Mouse (Mus musculus): ENCODE results near the gene Tle2. TPM values are rescaled to one million over a fixed set of nuclear protein-coding genes. Genes with fewer than 3 reads are reported as not detected.

Gene Tle2
- total and polyA plus RNA-seq, 3 experiments, result 0.19 to 2.4 TPM; not detected in 1

DNA sequence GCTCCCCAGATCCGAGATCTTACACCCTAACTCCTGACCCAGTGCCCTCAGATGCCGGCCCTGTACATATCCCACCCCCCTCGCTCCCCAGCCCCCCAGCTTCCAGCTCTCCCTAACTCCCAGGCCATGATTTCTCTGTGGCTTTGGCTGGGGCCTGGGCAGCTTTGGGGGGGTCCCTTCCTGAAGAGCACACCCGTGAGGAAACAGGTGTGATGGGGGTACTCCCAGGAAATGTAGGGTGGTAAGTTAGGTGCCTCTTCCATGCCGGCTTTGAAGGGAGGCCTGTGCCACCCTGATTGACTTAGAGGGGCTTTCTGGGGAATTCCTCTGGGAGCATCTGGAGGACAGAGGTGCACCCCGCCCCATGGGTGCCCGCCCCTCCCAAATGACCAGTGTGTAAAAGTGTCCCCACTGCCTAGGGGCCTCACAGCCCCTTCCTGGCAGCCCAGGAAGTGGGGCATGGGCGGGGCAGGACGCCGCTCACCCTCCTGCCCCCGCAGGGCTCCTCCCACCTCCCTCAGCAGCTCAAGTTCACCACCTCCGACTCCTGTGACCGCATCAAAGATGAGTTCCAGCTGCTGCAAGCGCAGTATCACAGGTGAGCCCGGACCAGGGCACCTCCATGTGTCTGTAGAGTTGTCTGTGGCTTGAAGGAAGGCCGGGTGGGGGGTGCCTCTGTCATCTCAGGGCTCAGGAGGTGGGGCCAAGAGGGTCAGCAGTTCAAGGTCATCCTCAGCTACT lies 13.5 kb upstream of the Tle2 start:
- no peak for TF ChIP-seq GATA1 (IDR thresholded peaks at IDR 0.05; ENCODE audit: low read depth, low read length)
- no peak for TF ChIP-seq SMC3 (IDR thresholded peaks at IDR 0.05; ENCODE audit: low read depth, low read length)
- TF ChIP-seq POLR2A (IDR thresholded peaks at IDR 0.05; ENCODE audit: control insufficient read depth in 1 of 2, insufficient read depth in 1 of 2, low read depth in 1 of 2, low read length in 2 of 2, poor library complexity in 1 of 2), result peak in 1 of 2 experiments; percentile 47; a peak in 1 of 4 replicates
- peak; percentile 66; the same call in 1 of the 2 replicates for TF ChIP-seq MAZ (IDR thresholded peaks at IDR 0.05; ENCODE audit: low read depth, low read length)
- peak; percentile 66 for TF ChIP-seq ELF1 (IDR thresholded peaks at IDR 0.05; ENCODE audit: low read depth, low read length)
- TF ChIP-seq SIN3A (IDR thresholded peaks at IDR 0.05; ENCODE audit: low read length), result 0 out of 2 replicates have a peak, but pooled peaks have one; percentile 16
- no peak for TF ChIP-seq RCOR1 (IDR thresholded peaks at IDR 0.05; ENCODE audit: low read depth, low read length)
- 0 out of 2 replicates have a peak, but pooled peaks have one; percentile 9 for TF ChIP-seq HCFC1 (IDR thresholded peaks at IDR 0.05; ENCODE audit: low read depth, low read length)
- 0 out of 2 replicates have a peak, but pooled peaks have one; percentile 8 for TF ChIP-seq NRF1 (IDR thresholded peaks at IDR 0.05; ENCODE audit: insufficient read depth, low read depth, low read length, poor library complexity, severe bottlenecking)
- Histone ChIP-seq H3K9ac (ENCODE audit: control insufficient read depth, low read depth, low read length, poor library complexity, severe bottlenecking) (peak overlapping the region; percentile 82), H3K4me1 (ENCODE audit: control insufficient read depth in 1 of 2, insufficient read depth in 2 of 2, low read length in 2 of 2) (peaks cover 0 to 11% of the 10 kb centered on the region in 2 experiments; a peak in 3 of 4 replicates), H3K27ac (ENCODE audit: control insufficient read depth, low read depth, low read length) (peak overlapping the region; percentile 36; the same call in 1 of the 2 replicates), H3K79me2 (ENCODE audit: control insufficient read depth, insufficient read depth, low read length, poor library complexity) (peaks cover 27% of the 10 kb centered on the region), H3K27me3 (ENCODE audit: control insufficient read depth in 1 of 2, insufficient read depth in 2 of 2, low read length in 2 of 2) (no peaks in the 10 kb centered on the region), H3K36me3 (ENCODE audit: control insufficient read depth in 1 of 2, insufficient read depth in 2 of 2, low read length in 2 of 2) (peaks cover 2 to 11% of the 10 kb centered on the region in 2 experiments; a peak in 2 of 4 replicates), H3K9me3 (replicated peaks; ENCODE audit: insufficient read depth, low read length) (no peaks in the 10 kb centered on the region), H3K4me3 (ENCODE audit: control insufficient read depth in 1 of 2, insufficient read depth in 1 of 2, low read depth in 2 of 2, low read length in 2 of 2) (peak overlapping the region; percentile 85 to 95)
- peak; percentile 74 for DNase-seq (ENCODE audit: low read depth, low spot score)

DNA sequence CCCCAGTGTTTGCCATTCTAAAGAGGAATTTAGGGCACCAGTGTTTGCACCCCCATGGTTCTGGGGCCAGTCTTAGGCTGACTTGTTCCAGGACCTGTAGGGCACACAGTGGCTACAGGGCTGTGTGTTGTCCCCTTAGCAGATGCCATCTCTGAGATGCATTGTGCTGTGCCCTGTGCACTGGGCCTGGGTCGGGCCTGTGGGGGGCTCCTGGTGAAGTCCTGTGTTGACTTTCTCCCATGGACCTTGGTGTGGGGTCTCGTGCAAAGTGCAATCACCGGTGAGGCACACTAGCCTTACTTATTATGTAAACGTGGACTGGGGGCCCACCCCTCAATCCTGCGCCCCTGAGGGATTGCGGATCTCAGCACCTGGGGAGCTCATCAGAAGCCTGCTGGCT lies 11.9 kb upstream of the Tle2 start:
- Histone ChIP-seq H3K36me3 (ENCODE audit: control insufficient read depth in 1 of 2, insufficient read depth in 2 of 2, low read length in 2 of 2) (peaks cover 2 to 11% of the 10 kb centered on the region in 2 experiments; a peak in 2 of 4 replicates), H3K4me1 (ENCODE audit: control insufficient read depth in 1 of 2, insufficient read depth in 2 of 2, low read length in 2 of 2) (peaks cover 0 to 11% of the 10 kb centered on the region in 2 experiments; a peak in 3 of 4 replicates)

DNA sequence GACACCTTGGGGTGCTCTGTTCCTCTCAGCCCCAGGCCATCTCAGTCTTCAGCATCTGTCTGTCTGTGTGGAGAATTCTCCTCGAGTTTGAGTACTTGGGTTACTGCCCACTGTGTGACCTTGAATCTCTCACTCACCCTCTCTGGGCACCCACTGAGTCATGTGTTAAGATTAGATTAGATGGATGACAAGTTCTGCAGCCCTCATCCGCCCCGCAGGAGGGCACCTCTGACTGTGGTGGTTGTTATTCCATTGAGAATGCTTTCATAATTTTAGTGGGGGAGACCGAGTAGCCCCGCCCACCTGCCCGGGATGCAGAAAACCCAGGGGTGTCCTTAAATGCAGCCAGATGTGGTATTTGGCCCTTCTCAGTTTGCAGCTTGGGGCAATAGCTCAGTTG lies 10.9 kb upstream of the Tle2 start:
- peaks cover 27% of the 10 kb centered on the region for H3K79me2 ChIP-seq (ENCODE audit: control insufficient read depth, insufficient read depth, low read length, poor library complexity)
- peaks cover 0 to 11% of the 10 kb centered on the region in 2 experiments; a peak in 3 of 4 replicates for H3K4me1 ChIP-seq (ENCODE audit: control insufficient read depth in 1 of 2, insufficient read depth in 2 of 2, low read length in 2 of 2)
- H3K9ac ChIP-seq (ENCODE audit: control insufficient read depth, low read depth, low read length, poor library complexity, severe bottlenecking), result no peak overlapping the region
- TF ChIP-seq TAL1 (IDR thresholded peaks at IDR 0.05; ENCODE audit: low read length) (no peak), NRF1 (IDR thresholded peaks at IDR 0.05; ENCODE audit: insufficient read depth, low read depth, low read length, poor library complexity, severe bottlenecking) (no peak), ELF1 (IDR thresholded peaks at IDR 0.05; ENCODE audit: low read depth, low read length) (no peak), SIN3A (IDR thresholded peaks at IDR 0.05; ENCODE audit: low read length) (no peak)
- DNase-seq (ENCODE audit: low read depth, low spot score), result no peak
- H3K4me3 ChIP-seq (ENCODE audit: control insufficient read depth in 1 of 2, insufficient read depth in 1 of 2, low read depth in 2 of 2, low read length in 2 of 2), result no peak overlapping the region
- H3K27ac ChIP-seq (ENCODE audit: control insufficient read depth, low read depth, low read length), result no peak overlapping the region
- peaks cover 2 to 11% of the 10 kb centered on the region in 2 experiments; a peak in 2 of 4 replicates for H3K36me3 ChIP-seq (ENCODE audit: control insufficient read depth in 1 of 2, insufficient read depth in 2 of 2, low read length in 2 of 2)
- no peaks in the 10 kb centered on the region for H3K9me3 ChIP-seq (replicated peaks; ENCODE audit: insufficient read depth, low read length)
- H3K27me3 ChIP-seq (ENCODE audit: control insufficient read depth in 1 of 2, insufficient read depth in 2 of 2, low read length in 2 of 2), result no peaks in the 10 kb centered on the region

More for the DNA sequence above, 11.9 kb upstream of the Tle2 start:
- Histone ChIP-seq H3K27ac (ENCODE audit: control insufficient read depth, low read depth, low read length) (no peak overlapping the region), H3K27me3 (ENCODE audit: control insufficient read depth in 1 of 2, insufficient read depth in 2 of 2, low read length in 2 of 2) (no peaks in the 10 kb centered on the region), H3K79me2 (ENCODE audit: control insufficient read depth, insufficient read depth, low read length, poor library complexity) (peaks cover 27% of the 10 kb centered on the region), H3K4me3 (ENCODE audit: control insufficient read depth in 1 of 2, insufficient read depth in 1 of 2, low read depth in 2 of 2, low read length in 2 of 2) (no peak overlapping the region), H3K9me3 (replicated peaks; ENCODE audit: insufficient read depth, low read length) (no peaks in the 10 kb centered on the region), H3K9ac (ENCODE audit: control insufficient read depth, low read depth, low read length, poor library complexity, severe bottlenecking) (no peak overlapping the region)
- TF ChIP-seq TBP (IDR thresholded peaks at IDR 0.05; ENCODE audit: low read depth, low read length) (no peak), BHLHE40 (IDR thresholded peaks at IDR 0.05; ENCODE audit: borderline replicate concordance, low read depth, low read length) (no peak), UBTF (IDR thresholded peaks at IDR 0.05; ENCODE audit: borderline replicate concordance, insufficient read depth, low read depth, low read length) (no peak), MAFK (IDR thresholded peaks at IDR 0.05; ENCODE audit: borderline replicate concordance, low read depth, low read length) (no peak), CHD2 (IDR thresholded peaks at IDR 0.05; ENCODE audit: low read length) (no peak), HCFC1 (IDR thresholded peaks at IDR 0.05; ENCODE audit: low read depth, low read length) (no peak)
- no peak for DNase-seq (ENCODE audit: low read depth, low spot score)

Measured in MEL (cell line).